Comparison of ENCODE assay signal across 12 mouse cellular contexts in genomic region chr10:34904274-34904673, GRCm38 (mm10).
DNase-seq lines count a peak whose midpoint lies in the region; ATAC-seq and TF ChIP-seq lines count a peak whose summit lies in the region.
"Had no signal": no experiment of that assay in that cellular context is flagged by ENCODE, and none has a peak within 500 bp of the region (broad histone marks: within the 10 kb centered on the region; RNA-seq: fewer than 3 reads in every experiment).

No protein-coding gene starts in this region.

- H3K27me3 ChIP-seq in forebrain, embryonic 15.5 days, result no peaks in the 10 kb centered on the region
- no peaks in the 10 kb centered on the region for H3K27me3 ChIP-seq in forebrain, embryonic 11.5 days (ENCODE audit: control insufficient read depth, insufficient read depth, low read length)
- no peaks in the 10 kb centered on the region for H3K27me3 ChIP-seq in limb, embryonic 14.5 days (ENCODE audit: control insufficient read depth, insufficient read depth, low read length)
- H3K27me3 ChIP-seq in limb, embryonic 10.5 days (ENCODE audit: low read depth, poor library complexity, severe bottlenecking), result no peaks in the 10 kb centered on the region
- no peaks in the 10 kb centered on the region for H3K27me3 ChIP-seq in midbrain, embryonic 16.5 days (ENCODE audit: control insufficient read depth, insufficient read depth, low read depth, low read length)
- H3K27me3 ChIP-seq: limb, embryonic 12.5 days; lung, embryonic 15.5 days; stomach, embryonic 15.5 days had no signal

- DNase-seq in forebrain, embryonic 11.5 days (ENCODE audit: low spot score), result no peak
- DNase-seq in limb, embryonic 14.5 days (ENCODE audit: low spot score), result peak; percentile 4
- no peak for DNase-seq in limb, embryonic 10.5 days (ENCODE audit: low spot score)
- peak; percentile 2 for DNase-seq in cerebellum, adult 9-11 months
- DNase-seq in urinary bladder, adult 2 months (ENCODE audit: low spot score), result no peak
- no peak for DNase-seq in right cerebral cortex, adult 2 months (ENCODE audit: low spot score in 2 of 2)
- DNase-seq: adrenal gland, postnatal 36 days had no signal

- H3K4me3 ChIP-seq in forebrain, embryonic 15.5 days, result no peak overlapping the region
- H3K4me3 ChIP-seq in forebrain, embryonic 11.5 days (ENCODE audit: low read depth, low read length), result no peak overlapping the region
- H3K4me3 ChIP-seq in limb, embryonic 14.5 days (replicated peaks; ENCODE audit: low read length), result no peak overlapping the region
- H3K4me3 ChIP-seq in limb, embryonic 10.5 days, result no peak overlapping the region
- no peak overlapping the region for H3K4me3 ChIP-seq in midbrain, embryonic 16.5 days (ENCODE audit: low read depth, low read length)
- H3K4me3 ChIP-seq: limb, embryonic 12.5 days; lung, embryonic 15.5 days; stomach, embryonic 15.5 days had no signal

- H3K4me2 ChIP-seq in forebrain, embryonic 15.5 days (replicated peaks), result no peak overlapping the region
- H3K4me2 ChIP-seq in forebrain, embryonic 11.5 days (ENCODE audit: low read depth, low read length, severe bottlenecking), result no peak overlapping the region
- no peak overlapping the region for H3K4me2 ChIP-seq in limb, embryonic 14.5 days (replicated peaks; ENCODE audit: low read depth, low read length, severe bottlenecking)
- H3K4me2 ChIP-seq in midbrain, embryonic 16.5 days (ENCODE audit: low read length), result no peak overlapping the region
- H3K4me2 ChIP-seq: limb, embryonic 12.5 days; lung, embryonic 15.5 days; stomach, embryonic 15.5 days had no signal

- ATAC-seq in forebrain, embryonic 15.5 days (replicated peaks), result peak; percentile 97
- no peak for ATAC-seq in forebrain, embryonic 11.5 days (replicated peaks; ENCODE audit: low FRiP score)
- ATAC-seq in limb, embryonic 14.5 days (ENCODE audit: low FRiP score, low read depth), result no peak
- ATAC-seq in midbrain, embryonic 16.5 days, result peak; percentile 79

- TF ChIP-seq POLR2A in limb, embryonic 14.5 days (IDR thresholded peaks at IDR 0.05; ENCODE audit: borderline replicate concordance, extremely low read depth, insufficient read depth, insufficient read length), result no peak

- no peaks in the 10 kb centered on the region for H3K4me1 ChIP-seq in forebrain, embryonic 15.5 days
- no peaks in the 10 kb centered on the region for H3K4me1 ChIP-seq in forebrain, embryonic 11.5 days (replicated peaks; ENCODE audit: control insufficient read depth, insufficient read depth, low read length)
- no peaks in the 10 kb centered on the region for H3K4me1 ChIP-seq in limb, embryonic 14.5 days (ENCODE audit: control insufficient read depth, insufficient read depth, low read length)
- H3K4me1 ChIP-seq in limb, embryonic 10.5 days, result 0 out of 2 replicates have a peak, but pooled peaks cover 3% of the 10 kb centered on the region
- H3K4me1 ChIP-seq in midbrain, embryonic 16.5 days (ENCODE audit: control insufficient read depth, insufficient read depth, low read length), result no peaks in the 10 kb centered on the region
- H3K4me1 ChIP-seq: limb, embryonic 12.5 days; lung, embryonic 15.5 days; stomach, embryonic 15.5 days had no signal

- no peak overlapping the region for H3K9ac ChIP-seq in forebrain, embryonic 15.5 days (replicated peaks)
- no peak overlapping the region for H3K9ac ChIP-seq in forebrain, embryonic 11.5 days (ENCODE audit: low read length)
- no peak overlapping the region for H3K9ac ChIP-seq in limb, embryonic 14.5 days (ENCODE audit: low read depth, low read length, severe bottlenecking)
- no peak overlapping the region for H3K9ac ChIP-seq in midbrain, embryonic 16.5 days (ENCODE audit: low read depth, low read length)
- H3K9ac ChIP-seq: limb, embryonic 12.5 days; lung, embryonic 15.5 days; stomach, embryonic 15.5 days had no signal

- peak overlapping the region; percentile 36 for H3K27ac ChIP-seq in forebrain, embryonic 15.5 days (replicated peaks)
- no peak overlapping the region for H3K27ac ChIP-seq in forebrain, embryonic 11.5 days (ENCODE audit: low read depth, low read length)
- no peak overlapping the region for H3K27ac ChIP-seq in limb, embryonic 14.5 days (replicated peaks; ENCODE audit: low read depth, low read length)
- no peak overlapping the region for H3K27ac ChIP-seq in limb, embryonic 10.5 days
- no peak overlapping the region for H3K27ac ChIP-seq in midbrain, embryonic 16.5 days (ENCODE audit: low read length)
- H3K27ac ChIP-seq: limb, embryonic 12.5 days; lung, embryonic 15.5 days; stomach, embryonic 15.5 days had no signal

- H3K9me3 ChIP-seq in forebrain, embryonic 15.5 days, result no peaks in the 10 kb centered on the region
- no peaks in the 10 kb centered on the region for H3K9me3 ChIP-seq in forebrain, embryonic 11.5 days (ENCODE audit: control insufficient read depth, low read length)
- H3K9me3 ChIP-seq in limb, embryonic 14.5 days (ENCODE audit: control insufficient read depth, low read length), result no peaks in the 10 kb centered on the region
- H3K9me3 ChIP-seq in limb, embryonic 10.5 days (replicated peaks), result no peaks in the 10 kb centered on the region
- H3K9me3 ChIP-seq in midbrain, embryonic 16.5 days (replicated peaks; ENCODE audit: control insufficient read depth, low read length, poor library complexity, severe bottlenecking), result no peaks in the 10 kb centered on the region
- H3K9me3 ChIP-seq: limb, embryonic 12.5 days; lung, embryonic 15.5 days; stomach, embryonic 15.5 days had no signal

- WGBS in forebrain, embryonic 15.5 days, result 47% methylated on average over 5 of the region's 5 CpGs
- 87% methylated on average over 5 of the region's 5 CpGs for WGBS in forebrain, embryonic 11.5 days
- 85% methylated on average over 5 of the region's 5 CpGs for WGBS in limb, embryonic 14.5 days
- 92% methylated on average over 5 of the region's 5 CpGs for WGBS in limb, embryonic 10.5 days
- 73% methylated on average over 5 of the region's 5 CpGs for WGBS in midbrain, embryonic 16.5 days

- no peaks in the 10 kb centered on the region for H3K36me3 ChIP-seq in forebrain, embryonic 15.5 days
- H3K36me3 ChIP-seq in forebrain, embryonic 11.5 days (ENCODE audit: control insufficient read depth, insufficient read depth, low read length), result no peaks in the 10 kb centered on the region
- H3K36me3 ChIP-seq in limb, embryonic 14.5 days (ENCODE audit: control insufficient read depth, insufficient read depth, low read length), result no peaks in the 10 kb centered on the region
- no peaks in the 10 kb centered on the region for H3K36me3 ChIP-seq in limb, embryonic 10.5 days
- no peaks in the 10 kb centered on the region for H3K36me3 ChIP-seq in midbrain, embryonic 16.5 days (ENCODE audit: control insufficient read depth, insufficient read depth, low read length)
- H3K36me3 ChIP-seq: limb, embryonic 12.5 days; lung, embryonic 15.5 days; stomach, embryonic 15.5 days had no signal

Comparison
In these comparisons a context has a peak if more than half of its experiments do, and no peak if none do; other contexts are left out.
1. ATAC-seq: peak in forebrain, embryonic 15.5 days (single experiment) and midbrain, embryonic 16.5 days (single experiment); none in forebrain, embryonic 11.5 days (single experiment) and limb, embryonic 14.5 days (single experiment).
2. DNase-seq: peak in limb, embryonic 14.5 days (single experiment) and cerebellum, adult 9-11 months (single experiment); none in forebrain, embryonic 11.5 days (single experiment), limb, embryonic 10.5 days (single experiment), urinary bladder, adult 2 months (single experiment) and right cerebral cortex, adult 2 months (0 of 2).